Mouse (Mus musculus) cerebellum, postnatal 25 days (tissue): ENCODE data around the gene Zfp420.

ENCODE experiments used
- DNase-seq, 2 experiments: peaks; one replicate each; pipeline ENCODE4 v3.0.0; 2021; ENCODE audit warnings: mixed read lengths in 2 of 2

Gene Zfp420

GRCm38 (mm10) chr7:29905966-29906681, 46.3 kb downstream of the Zfp420 start, which contains the start of gene Zfp27:
Zfp27 (minus strand) TSS chr7:29906572.
- peak; percentile 76 to 82 for DNase-seq

- peak in 1 of 2 experiments; percentile 18 for DNase-seq
Observed at GRCm38 (mm10) chr7:29906682-29907058, 46.9 kb downstream of the Zfp420 start.

GRCm38 (mm10) chr7:29907206-29907605, 47.4 kb downstream of the Zfp420 start:
- no peak for DNase-seq

- DNase-seq = peak; percentile 83 to 87
Observed at GRCm38 (mm10) chr7:29908130-29908950, 48.6 kb downstream of the Zfp420 start, which contains the start of gene Zfp383. Zfp383 (plus strand) TSS chr7:29908223.

GRCm38 (mm10) chr7:29910252-29910651, 50.5 kb downstream of the Zfp420 start:
- no peak for DNase-seq

- no peak for DNase-seq
Observed at GRCm38 (mm10) chr7:29912172-29912571, 52.4 kb downstream of the Zfp420 start.

- DNase-seq = no peak
Observed at GRCm38 (mm10) chr7:29917371-29918061, 57.7 kb downstream of the Zfp420 start.

- no peak for DNase-seq
Observed at GRCm38 (mm10) chr7:29918062-29918453, 58.3 kb downstream of the Zfp420 start.

- no peak for DNase-seq
Observed at GRCm38 (mm10) chr7:29921439-29922093, 61.8 kb downstream of the Zfp420 start.

GRCm38 (mm10) chr7:29922780-29923179, 63.0 kb downstream of the Zfp420 start:
- no peak for DNase-seq
